Mouse (Mus musculus): ENCODE results near the gene Gm20905. TPM values are rescaled to one million over a fixed set of nuclear protein-coding genes. Genes with fewer than 3 reads are reported as not detected.
"Not testable (repeated sequence)": the region's sequence is repeated elsewhere in the genome, so short reads cannot be mapped to it uniquely, and the experiment has no call there.

The Gm20905 gene
- polyA plus RNA-seq (2012; rRNA removed): not detected in 2 replicates

GRCm38 (mm10) chrY:37259503-37259902 lies at the start of gene Gm20905:
TSS of gene Gm20905 (minus strand) at chrY:37259603.
- not testable (repeated sequence) for H3K4me3 ChIP-seq (ENCODE audit: low read depth, low read length); H3K27me3 ChIP-seq (ENCODE audit: control insufficient read depth, insufficient read depth, low read length); H3K36me3 ChIP-seq (ENCODE audit: control insufficient read depth, insufficient read depth, low read length); H3K27ac ChIP-seq (ENCODE audit: insufficient read depth, low read depth, low read length); H3K4me1 ChIP-seq (ENCODE audit: control insufficient read depth, insufficient read depth, insufficient read length, low read length)
- no CpG with 5 or more reads among the region's 6 CpGs for WGBS
